ENCODE assay signal across 18 mouse cellular contexts in the genomic region with DNA sequence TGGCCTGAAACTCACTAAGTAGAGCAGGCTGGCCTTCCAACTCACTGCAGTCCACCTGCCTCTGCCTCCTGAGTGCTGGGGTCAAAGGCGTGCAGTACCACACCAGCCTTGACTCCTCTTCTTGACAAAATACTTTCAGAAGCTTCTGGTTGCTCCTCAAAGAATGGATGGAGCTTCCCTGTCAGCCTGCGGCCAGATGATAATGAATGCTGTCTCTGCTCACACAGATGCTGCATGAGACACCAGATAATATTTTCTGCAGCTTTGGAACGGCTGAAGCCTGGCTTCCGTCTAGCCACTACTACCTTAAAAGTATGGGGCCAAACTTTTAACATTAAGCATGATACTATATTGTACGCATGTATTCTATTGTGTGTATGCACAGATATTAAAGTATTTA. TPM values are rescaled to one million over a fixed set of nuclear protein-coding genes. Genes with fewer than 3 reads are reported as not detected.
DNase-seq lines count a peak whose midpoint lies in the region; ATAC-seq and TF ChIP-seq lines count a peak whose summit lies in the region.
"Had no signal": no experiment of that assay in that cellular context is flagged by ENCODE, and none has a peak within 500 bp of the region (broad histone marks: within the 10 kb centered on the region; RNA-seq: fewer than 3 reads in every experiment).

No protein-coding gene starts in this region.

- no peaks in the 10 kb centered on the region for H3K36me3 ChIP-seq in hindbrain, embryonic 11.5 days (ENCODE audit: control insufficient read depth, insufficient read depth, low read length)
- no peaks in the 10 kb centered on the region for H3K36me3 ChIP-seq in hindbrain, embryonic 16.5 days (ENCODE audit: control insufficient read depth, insufficient read depth, low read length)
- no peaks in the 10 kb centered on the region for H3K36me3 ChIP-seq in liver, postnatal 0 days (replicated peaks; ENCODE audit: insufficient read depth, low read length)
- H3K36me3 ChIP-seq: embryonic facial prominence, embryonic 13.5 days; midbrain, embryonic 12.5 days had no signal

- H3K27me3 ChIP-seq in hindbrain, embryonic 11.5 days (ENCODE audit: control insufficient read depth, insufficient read depth, low read length), result no peaks in the 10 kb centered on the region
- no peaks in the 10 kb centered on the region for H3K27me3 ChIP-seq in hindbrain, embryonic 16.5 days (replicated peaks; ENCODE audit: control insufficient read depth, insufficient read depth, low read length)
- no peaks in the 10 kb centered on the region for H3K27me3 ChIP-seq in liver, postnatal 0 days (ENCODE audit: insufficient read depth, low read length)
- H3K27me3 ChIP-seq: embryonic facial prominence, embryonic 13.5 days; midbrain, embryonic 12.5 days had no signal

- intact Hi-C loops in left cerebral cortex, postnatal 14 days (cut with DNase I), result no loop called here

- DNase-seq in hindbrain, embryonic 11.5 days (ENCODE audit: low spot score), result no peak
- DNase-seq in MEL-GATA-1-ER (ENCODE audit: extremely low read depth, low read depth), result peak; percentile 87
- peak; percentile 58 for DNase-seq in liver, postnatal 0 days
- no peak for DNase-seq in layer of hippocampus, postnatal 14 days (ENCODE audit: low spot score in 2 of 2)
- no peak for DNase-seq in left cerebral cortex, postnatal 14 days (ENCODE audit: low spot score in 2 of 2)
- DNase-seq: cerebellum, postnatal 25 days; gastrocnemius, postnatal 36 days; heart, postnatal 36 days; kidney, adult 2 months; lung, adult 2 months had no signal

- H3K27ac ChIP-seq in hindbrain, embryonic 11.5 days (ENCODE audit: low read depth, low read length), result no peak overlapping the region
- H3K27ac ChIP-seq in hindbrain, embryonic 16.5 days (ENCODE audit: low read depth, low read length), result no peak overlapping the region
- H3K27ac ChIP-seq in liver, postnatal 0 days (ENCODE audit: low read depth), result peak overlapping the region; percentile 95
- H3K27ac ChIP-seq: embryonic facial prominence, embryonic 13.5 days; layer of hippocampus, adult 2 months; midbrain, embryonic 12.5 days had no signal

- ATAC-seq in hindbrain, embryonic 11.5 days (ENCODE audit: low FRiP score), result no peak
- ATAC-seq in hindbrain, embryonic 16.5 days, result no peak
- ATAC-seq in erythroblast, adult 5-6 weeks (replicated peaks; ENCODE audit: low FRiP score, poor library complexity, severe bottlenecking), result peak; percentile 75
- peak; percentile 79 for ATAC-seq in liver, postnatal 0 days
- ATAC-seq in granulocyte monocyte progenitor cell, adult 5-6 weeks (replicated peaks; ENCODE audit: poor library complexity, severe bottlenecking), result no peak

- H3K4me3 ChIP-seq in hindbrain, embryonic 11.5 days (ENCODE audit: low read depth, low read length), result no peak overlapping the region
- H3K4me3 ChIP-seq in hindbrain, embryonic 16.5 days (ENCODE audit: low read length), result no peak overlapping the region
- no peak overlapping the region for H3K4me3 ChIP-seq in liver, postnatal 0 days (ENCODE audit: low read depth, low read length)
- H3K4me3 ChIP-seq: embryonic facial prominence, embryonic 13.5 days; layer of hippocampus, adult 2 months; midbrain, embryonic 12.5 days had no signal

- H3K4me2 ChIP-seq in hindbrain, embryonic 11.5 days (replicated peaks; ENCODE audit: low read depth, low read length), result no peak overlapping the region
- H3K4me2 ChIP-seq in hindbrain, embryonic 16.5 days (ENCODE audit: low read length), result no peak overlapping the region
- H3K4me2 ChIP-seq in liver, postnatal 0 days (ENCODE audit: low read depth, low read length), result peak overlapping the region; percentile 64
- H3K4me2 ChIP-seq: embryonic facial prominence, embryonic 13.5 days; midbrain, embryonic 12.5 days had no signal

- H3K9me3 ChIP-seq in hindbrain, embryonic 11.5 days (ENCODE audit: control insufficient read depth, low read length), result no peaks in the 10 kb centered on the region
- H3K9me3 ChIP-seq in hindbrain, embryonic 16.5 days (ENCODE audit: control insufficient read depth, low read length), result no peaks in the 10 kb centered on the region
- H3K9me3 ChIP-seq in liver, postnatal 0 days (ENCODE audit: low read length), result no peaks in the 10 kb centered on the region
- H3K9me3 ChIP-seq: embryonic facial prominence, embryonic 13.5 days; midbrain, embryonic 12.5 days had no signal

- WGBS in hindbrain, embryonic 11.5 days, result 92% methylated on average over 5 of the region's 5 CpGs
- 89% methylated on average over 5 of the region's 5 CpGs for WGBS in hindbrain, embryonic 16.5 days
- 56% methylated on average over 5 of the region's 5 CpGs for WGBS in liver, postnatal 0 days (ENCODE audit: insufficient replicate concordance)

- no peaks in the 10 kb centered on the region for H3K4me1 ChIP-seq in hindbrain, embryonic 11.5 days (replicated peaks; ENCODE audit: control insufficient read depth, insufficient read depth, low read length)
- no peaks in the 10 kb centered on the region for H3K4me1 ChIP-seq in hindbrain, embryonic 16.5 days (ENCODE audit: control insufficient read depth, insufficient read depth, low read depth, low read length)
- H3K4me1 ChIP-seq in liver, postnatal 0 days (ENCODE audit: insufficient read depth), result peaks cover 51% of the 10 kb centered on the region
- H3K4me1 ChIP-seq: midbrain, embryonic 12.5 days had no signal

- 0 out of 2 replicates have a peak overlapping the region, but pooled peaks have one; percentile 11 for H3K9ac ChIP-seq in hindbrain, embryonic 11.5 days (ENCODE audit: low read depth, low read length)
- no peak overlapping the region for H3K9ac ChIP-seq in hindbrain, embryonic 16.5 days (ENCODE audit: low read depth, low read length)
- peak overlapping the region; percentile 44 for H3K9ac ChIP-seq in liver, postnatal 0 days (replicated peaks)
- H3K9ac ChIP-seq: embryonic facial prominence, embryonic 13.5 days; midbrain, embryonic 12.5 days had no signal

- TF ChIP-seq CTCF in liver, postnatal 0 days (IDR thresholded peaks at IDR 0.05; ENCODE audit: low read depth), result no peak

- TF ChIP-seq EP300 in liver, postnatal 0 days (IDR thresholded peaks at IDR 0.05; ENCODE audit: low read depth), result peak; percentile 99

RNA-seq across cellular contexts. Expression of gene Hemgn, which starts 2.6 kb away (rescaled TPM):
- polyA plus RNA-seq in hindbrain, embryonic 11.5 days (2014; fragmentation: Nextera tagmentation; extraction: Ambion mirVana), result 16.1 and 22.3 TPM in 2 replicates
- 0.13 and 0.26 TPM in 2 replicates for polyA plus RNA-seq in hindbrain, embryonic 16.5 days (2015; fragmentation: Nextera tagmentation; extraction: Ambion mirVana)
- 294 and 312 TPM in 2 replicates for total RNA-seq in erythroblast, adult 5-6 weeks (2015; ENCODE audit: low replicate concordance)
- 420 and 452 TPM in 2 replicates for total RNA-seq in erythroblast, adult 5-6 weeks (2017; ENCODE audit: low replicate concordance)
- 117 and 135 TPM in 2 replicates for polyA plus RNA-seq in liver, postnatal 0 days (2015; fragmentation: Nextera tagmentation; extraction: Ambion mirVana)
- total RNA-seq in layer of hippocampus, postnatal 14 days (2021), result not detected
- total RNA-seq in granulocyte monocyte progenitor cell, adult 5-6 weeks (2014; fragmentation: Nextera tagmentation), result 0.45 and 1.2 TPM in 2 replicates
- total RNA-seq in granulocyte monocyte progenitor cell, adult 5-6 weeks (2017), result 2.2 and 3.0 TPM in 2 replicates
- not detected for total RNA-seq in left cerebral cortex, postnatal 14 days (2021)
- total RNA-seq: adrenal gland, adult 2 months; gastrocnemius, postnatal 36 days; layer of hippocampus, adult 2 months; left cerebral cortex, postnatal 25 days had no signal
- polyA plus RNA-seq: adrenal gland, adult 2 months; lung, adult 2 months had no signal

RNA-seq across cellular contexts. Expression of gene Trmo, which starts 21.4 kb away (rescaled TPM):
- polyA plus RNA-seq in hindbrain, embryonic 11.5 days (2014; fragmentation: Nextera tagmentation; extraction: Ambion mirVana), result 9.9 and 10.6 TPM in 2 replicates
- polyA plus RNA-seq in hindbrain, embryonic 16.5 days (2015; fragmentation: Nextera tagmentation; extraction: Ambion mirVana), result 8.8 TPM in 2 replicates
- 39.8 and 54.5 TPM in 2 replicates for total RNA-seq in erythroblast, adult 5-6 weeks (2015; ENCODE audit: low replicate concordance)
- 64.6 and 70.5 TPM in 2 replicates for total RNA-seq in erythroblast, adult 5-6 weeks (2017; ENCODE audit: low replicate concordance)
- 4.2 and 6.1 TPM in 2 replicates for polyA plus RNA-seq in liver, postnatal 0 days (2015; fragmentation: Nextera tagmentation; extraction: Ambion mirVana)
- 1 to 10 TPM; 3.3 to 4.2 TPM for total RNA-seq in layer of hippocampus, postnatal 14 days (2021)
- total RNA-seq in granulocyte monocyte progenitor cell, adult 5-6 weeks (2014; fragmentation: Nextera tagmentation), result 11.1 and 13.3 TPM in 2 replicates
- total RNA-seq in granulocyte monocyte progenitor cell, adult 5-6 weeks (2017), result 11.8 and 12.7 TPM in 2 replicates
- 1 to 10 TPM; 3.2 to 3.7 TPM for total RNA-seq in left cerebral cortex, postnatal 14 days (2021)

RNA-seq across cellular contexts. Expression of gene Anp32b, which starts 40.0 kb away (rescaled TPM):
- 271 and 285 TPM in 2 replicates for polyA plus RNA-seq in hindbrain, embryonic 11.5 days (2014; fragmentation: Nextera tagmentation; extraction: Ambion mirVana)
- polyA plus RNA-seq in hindbrain, embryonic 16.5 days (2015; fragmentation: Nextera tagmentation; extraction: Ambion mirVana), result 72.5 and 82.4 TPM in 2 replicates
- 423 and 438 TPM in 2 replicates for total RNA-seq in erythroblast, adult 5-6 weeks (2015; ENCODE audit: low replicate concordance)
- total RNA-seq in erythroblast, adult 5-6 weeks (2017; ENCODE audit: low replicate concordance), result 88.0 and 170 TPM in 2 replicates
- polyA plus RNA-seq in liver, postnatal 0 days (2015; fragmentation: Nextera tagmentation; extraction: Ambion mirVana), result 184 and 188 TPM in 2 replicates
- 10 to 100 TPM; 47.2 to 52.9 TPM for total RNA-seq in layer of hippocampus, postnatal 14 days (2021)
- total RNA-seq in granulocyte monocyte progenitor cell, adult 5-6 weeks (2014; fragmentation: Nextera tagmentation), result 672 and 724 TPM in 2 replicates
- total RNA-seq in granulocyte monocyte progenitor cell, adult 5-6 weeks (2017), result 142 and 159 TPM in 2 replicates
- 10 to 100 TPM; 43.7 to 43.9 TPM for total RNA-seq in left cerebral cortex, postnatal 14 days (2021)

Comparison
In these comparisons a context has a peak if more than half of its experiments do, and no peak if none do; other contexts are left out.
1. ATAC-seq: peak in erythroblast, adult 5-6 weeks (single experiment) and liver, postnatal 0 days (single experiment); none in hindbrain, embryonic 11.5 days (single experiment), hindbrain, embryonic 16.5 days (single experiment) and granulocyte monocyte progenitor cell, adult 5-6 weeks (single experiment).
2. DNase-seq: peak in MEL-GATA-1-ER (single experiment) and liver, postnatal 0 days (single experiment); none in hindbrain, embryonic 11.5 days (single experiment), layer of hippocampus, postnatal 14 days (0 of 2) and left cerebral cortex, postnatal 14 days (0 of 2).
3. RNA of gene Hemgn, which starts 2.6 kb away (total RNA-seq): 294 to 452 TPM in erythroblast, adult 5-6 weeks; 0.45 to 3.0 TPM in granulocyte monocyte progenitor cell, adult 5-6 weeks, not detected in layer of hippocampus, postnatal 14 days and not detected in left cerebral cortex, postnatal 14 days; every median in the first group is over 10 times any median in the second.